Mouse (Mus musculus) stomach, embryonic 15.5 days (tissue): ENCODE results near the gene Zfy2. TPM values are rescaled to one million over a fixed set of nuclear protein-coding genes. Genes with fewer than 3 reads are reported as not detected.

Experiments used
- ATAC-seq: fragments of 200-750 bp; cut with Nextera tagmentation; 2 replicates; pipeline ENCODE4 v1.8.0; 2017; ENCODE audit warnings: low read depth, moderate number of reproducible peaks, moderate TSS enrichment; ENCODE audit not compliant: insufficient read depth, low FRiP score
- H3K27ac ChIP-seq: fragments of 300-500 bp; sonication (generic); 2 replicates; pipeline ENCODE4 v1.5.1; 2015; ENCODE audit warnings: mild to moderate bottlenecking, inconsistent platforms
- H3K27me3 ChIP-seq: fragments of 300-500 bp; sonication (generic); replicated peaks from 2 replicates; pipeline ENCODE4 v1.6.1; 2015; ENCODE audit warnings: inconsistent platforms
- H3K36me3 ChIP-seq: fragments of 300-500 bp; sonication (generic); 2 replicates; pipeline ENCODE4 v1.6.1; 2015; ENCODE audit warnings: inconsistent platforms
- H3K4me1 ChIP-seq: fragments of 300-500 bp; sonication (generic); 2 replicates; pipeline ENCODE4 v1.6.1; 2015; ENCODE audit warnings: inconsistent platforms
- H3K4me2 ChIP-seq: fragments of 300-500 bp; sonication (generic); 2 replicates; pipeline ENCODE4 v1.6.1; 2015; ENCODE audit warnings: mild to moderate bottlenecking, inconsistent platforms
- H3K4me3 ChIP-seq: fragments of 300-500 bp; sonication (generic); replicated peaks from 2 replicates; pipeline ENCODE4 v1.5.1; 2015; ENCODE audit warnings: inconsistent platforms
- H3K9ac ChIP-seq: fragments of 300-500 bp; sonication (generic); 2 replicates; pipeline ENCODE4 v1.6.1; 2015; ENCODE audit warnings: inconsistent platforms
- H3K9me3 ChIP-seq: fragments of 300-500 bp; sonication (generic); 2 replicates; pipeline ENCODE4 v1.6.1; 2016; ENCODE audit warnings: inconsistent platforms
- WGBS: fragments of 180-500 bp; shearing (Covaris S2); methylation state at CpG from one replicate; pipeline ENCODE4 v1.1.7; 2015; 5-methylcytosine and 5-hydroxymethylcytosine counted together
- polyA plus RNA-seq: library from polyadenylated mRNA; unstranded; fragments of >200 nt; fragmentation: Nextera tagmentation; extraction: Ambion mirVana; gene quantifications from 2 replicates; pipeline ENCODE4 v1.2.1, GENCODE M21; 2015

Zfy2 gene
- polyA plus RNA-seq = not detected in 2 replicates

DNA sequence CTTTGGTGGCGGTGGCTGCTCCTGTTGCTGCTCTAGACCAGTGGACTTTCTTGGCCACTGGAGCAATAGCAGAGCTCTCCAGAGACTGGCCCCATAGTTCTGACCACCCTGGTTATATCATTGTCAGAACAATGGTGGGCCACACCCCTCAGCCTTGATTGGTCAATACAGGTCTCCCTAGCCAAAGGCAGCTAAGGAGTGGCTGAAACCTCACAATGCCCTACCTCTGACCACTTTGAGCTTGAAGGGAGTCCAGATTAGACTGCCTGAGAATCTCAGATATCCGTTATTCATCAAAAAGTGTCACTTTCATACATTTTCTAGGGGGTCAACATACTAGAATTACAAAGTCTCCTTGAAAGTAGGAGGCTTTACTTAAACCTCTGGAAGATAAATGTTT is at the start of gene Zfy2:
Gene Zfy2, minus strand, starts transcription at position 101 of the 400 bp plus-strand sequence.
- Histone ChIP-seq H3K27me3 (no peaks in the 10 kb centered on the region), H3K9ac (no peak within 1 kb of the TSS), H3K4me3 (no peak within 1 kb of the TSS), H3K27ac (no peak within 1 kb of the TSS), H3K4me1 (no peaks in the 10 kb centered on the region), H3K4me2 (no peak within 1 kb of the TSS), H3K36me3 (no peaks in the 10 kb centered on the region), H3K9me3 (no peaks in the 10 kb centered on the region)
- ATAC-seq = no peak
- 47% methylated on average over 2 of the region's 2 CpGs for WGBS
